Mouse (Mus musculus): Measurements from ENCODE around the gene Negr1.

GRCm38 (mm10) chr3:156743266-156743665 is 181.7 kb downstream of the Negr1 start:
- TF ChIP-seq EP300 (IDR thresholded peaks at IDR 0.05; ENCODE audit: low read depth) (no peak), CTCF (IDR thresholded peaks at IDR 0.05; ENCODE audit: low read depth) (no peak)

Measured in liver, postnatal 0 days (tissue).